ENCODE assay signal across 9 mouse cellular contexts in genomic region chr17:15535943-15536342, GRCm38 (mm10). TPM values are rescaled to one million over a fixed set of nuclear protein-coding genes. Genes with fewer than 3 reads are reported as not detected.
DNase-seq lines count a peak whose midpoint lies in the region; ATAC-seq lines count a peak whose summit lies in the region.
"Had no signal": no experiment of that assay in that cellular context is flagged by ENCODE, and none has a peak within 500 bp of the region (broad histone marks: within the 10 kb centered on the region; RNA-seq: fewer than 3 reads in every experiment).

No protein-coding gene starts in this region.

- peak overlapping the region; percentile 81 for H3K4me2 ChIP-seq in lung, embryonic 16.5 days (ENCODE audit: low read depth, low read length)
- H3K4me2 ChIP-seq in forebrain, embryonic 11.5 days (ENCODE audit: low read depth, low read length, severe bottlenecking): peak overlapping the region; percentile 88
- H3K4me2 ChIP-seq in limb, embryonic 15.5 days: peak overlapping the region; percentile 81
- H3K4me2 ChIP-seq in stomach, embryonic 15.5 days: peak overlapping the region; percentile 92

- H3K27ac ChIP-seq in lung, embryonic 16.5 days (ENCODE audit: low read length): no peak overlapping the region
- H3K27ac ChIP-seq in forebrain, embryonic 11.5 days (ENCODE audit: low read depth, low read length): no peak overlapping the region
- no peak overlapping the region for H3K27ac ChIP-seq in limb, embryonic 15.5 days
- no peak overlapping the region for H3K27ac ChIP-seq in stomach, embryonic 15.5 days

- DNase-seq in lung, adult 18-20 months: no peak
- no peak for DNase-seq in forebrain, embryonic 11.5 days (ENCODE audit: low spot score)
- no peak for DNase-seq in testis, postnatal 10 days (ENCODE audit: low spot score)
- no peak for DNase-seq in spleen, postnatal 14 days (ENCODE audit: low spot score in 2 of 2)
- DNase-seq in layer of hippocampus, adult 9-11 months: no peak

- peaks cover 6% of the 10 kb centered on the region for H3K4me1 ChIP-seq in lung, embryonic 16.5 days (replicated peaks; ENCODE audit: control insufficient read depth, insufficient read depth, low read length)
- H3K4me1 ChIP-seq in forebrain, embryonic 11.5 days (replicated peaks; ENCODE audit: control insufficient read depth, insufficient read depth, low read length): no peaks in the 10 kb centered on the region
- H3K4me1 ChIP-seq in limb, embryonic 15.5 days: peaks cover 6% of the 10 kb centered on the region; the same call in 1 of the 2 replicates
- no peaks in the 10 kb centered on the region for H3K4me1 ChIP-seq in stomach, embryonic 15.5 days

- H3K9me3 ChIP-seq in lung, embryonic 16.5 days (ENCODE audit: control insufficient read depth, low read length): no peaks in the 10 kb centered on the region
- H3K9me3 ChIP-seq in forebrain, embryonic 11.5 days (ENCODE audit: control insufficient read depth, low read length): no peaks in the 10 kb centered on the region
- H3K9me3 ChIP-seq in limb, embryonic 15.5 days: no peaks in the 10 kb centered on the region
- H3K9me3 ChIP-seq in stomach, embryonic 15.5 days: no peaks in the 10 kb centered on the region

- H3K36me3 ChIP-seq in lung, embryonic 16.5 days (ENCODE audit: control insufficient read depth, insufficient read depth, low read length): no peaks in the 10 kb centered on the region
- no peaks in the 10 kb centered on the region for H3K36me3 ChIP-seq in forebrain, embryonic 11.5 days (ENCODE audit: control insufficient read depth, insufficient read depth, low read length)
- no peaks in the 10 kb centered on the region for H3K36me3 ChIP-seq in limb, embryonic 15.5 days
- H3K36me3 ChIP-seq in stomach, embryonic 15.5 days: no peaks in the 10 kb centered on the region

- WGBS in lung, embryonic 16.5 days: 17% methylated on average over 8 of the region's 8 CpGs
- WGBS in forebrain, embryonic 11.5 days: 23% methylated on average over 8 of the region's 8 CpGs
- 17% methylated on average over 8 of the region's 8 CpGs for WGBS in limb, embryonic 15.5 days
- 22% methylated on average over 8 of the region's 8 CpGs for WGBS in stomach, embryonic 15.5 days

- no peak for ATAC-seq in lung, embryonic 16.5 days (ENCODE audit: low read depth)
- no peak for ATAC-seq in forebrain, embryonic 11.5 days (replicated peaks; ENCODE audit: low FRiP score)
- no peak for ATAC-seq in limb, embryonic 15.5 days (ENCODE audit: insufficient number of reproducible peaks, low FRiP score, low TSS enrichment, low read depth)
- no peak for ATAC-seq in stomach, embryonic 15.5 days (ENCODE audit: insufficient read depth, low FRiP score, low read depth)

- H3K4me3 ChIP-seq in lung, embryonic 16.5 days (ENCODE audit: low read length): peak overlapping the region; percentile 48
- peak overlapping the region; percentile 42 for H3K4me3 ChIP-seq in forebrain, embryonic 11.5 days (ENCODE audit: low read depth, low read length)
- peak overlapping the region; percentile 45 for H3K4me3 ChIP-seq in limb, embryonic 15.5 days
- H3K4me3 ChIP-seq in stomach, embryonic 15.5 days (replicated peaks): peak overlapping the region; percentile 46
- H3K4me3 ChIP-seq: myocyte had no signal

- peak overlapping the region; percentile 49 for H3K9ac ChIP-seq in lung, embryonic 16.5 days (ENCODE audit: low read length)
- H3K9ac ChIP-seq in forebrain, embryonic 11.5 days (ENCODE audit: low read length): peak overlapping the region; percentile 56; the same call in 1 of the 2 replicates
- no peak overlapping the region for H3K9ac ChIP-seq in limb, embryonic 15.5 days
- 0 out of 2 replicates have a peak overlapping the region, but pooled peaks have one; percentile 2 for H3K9ac ChIP-seq in stomach, embryonic 15.5 days

- peaks cover 7% of the 10 kb centered on the region for H3K27me3 ChIP-seq in lung, embryonic 16.5 days (ENCODE audit: control insufficient read depth, insufficient read depth, low read depth, low read length)
- H3K27me3 ChIP-seq in forebrain, embryonic 11.5 days (ENCODE audit: control insufficient read depth, insufficient read depth, low read length): peaks cover 8% of the 10 kb centered on the region
- H3K27me3 ChIP-seq in limb, embryonic 15.5 days: peaks cover 21% of the 10 kb centered on the region
- no peaks in the 10 kb centered on the region for H3K27me3 ChIP-seq in stomach, embryonic 15.5 days (replicated peaks)

RNA-seq across cellular contexts. Expression of gene Pdcd2, which starts 8.8 kb away (rescaled TPM):
- polyA plus RNA-seq in lung, embryonic 16.5 days (2015; fragmentation: Nextera tagmentation; extraction: Ambion mirVana): 29.6 and 33.6 TPM in 2 replicates
- 51.6 and 53.0 TPM in 2 replicates for polyA plus RNA-seq in forebrain, embryonic 11.5 days (2014; fragmentation: Nextera tagmentation; extraction: Ambion mirVana)
- 28.9 and 41.0 TPM in 2 replicates for polyA plus RNA-seq in limb, embryonic 15.5 days (2015; fragmentation: Nextera tagmentation; extraction: Ambion mirVana)
- polyA plus RNA-seq in stomach, embryonic 15.5 days (2015; fragmentation: Nextera tagmentation; extraction: Ambion mirVana): 45.1 and 52.8 TPM in 2 replicates

RNA-seq across cellular contexts. Expression of gene Prdm9, which starts 28.2 kb away (rescaled TPM):
- polyA plus RNA-seq in lung, embryonic 16.5 days (2015; fragmentation: Nextera tagmentation; extraction: Ambion mirVana): 1.9 and 2.6 TPM in 2 replicates
- polyA plus RNA-seq in forebrain, embryonic 11.5 days (2014; fragmentation: Nextera tagmentation; extraction: Ambion mirVana): 1.2 and 1.3 TPM in 2 replicates
- polyA plus RNA-seq in limb, embryonic 15.5 days (2015; fragmentation: Nextera tagmentation; extraction: Ambion mirVana): 1.00 and 1.3 TPM in 2 replicates
- polyA plus RNA-seq in stomach, embryonic 15.5 days (2015; fragmentation: Nextera tagmentation; extraction: Ambion mirVana): 1.3 and 1.9 TPM in 2 replicates

RNA-seq across cellular contexts. Expression of gene Tbp, which starts 36.3 kb away (rescaled TPM):
- 46.9 and 47.3 TPM in 2 replicates for polyA plus RNA-seq in lung, embryonic 16.5 days (2015; fragmentation: Nextera tagmentation; extraction: Ambion mirVana)
- polyA plus RNA-seq in forebrain, embryonic 11.5 days (2014; fragmentation: Nextera tagmentation; extraction: Ambion mirVana): 79.6 and 80.4 TPM in 2 replicates
- polyA plus RNA-seq in limb, embryonic 15.5 days (2015; fragmentation: Nextera tagmentation; extraction: Ambion mirVana): 44.6 and 46.9 TPM in 2 replicates
- 35.9 and 41.3 TPM in 2 replicates for polyA plus RNA-seq in stomach, embryonic 15.5 days (2015; fragmentation: Nextera tagmentation; extraction: Ambion mirVana)

RNA-seq across cellular contexts. Expression of gene Psmb1, which starts 36.4 kb away (rescaled TPM):
- 250 and 259 TPM in 2 replicates for polyA plus RNA-seq in lung, embryonic 16.5 days (2015; fragmentation: Nextera tagmentation; extraction: Ambion mirVana)
- 244 and 247 TPM in 2 replicates for polyA plus RNA-seq in forebrain, embryonic 11.5 days (2014; fragmentation: Nextera tagmentation; extraction: Ambion mirVana)
- polyA plus RNA-seq in limb, embryonic 15.5 days (2015; fragmentation: Nextera tagmentation; extraction: Ambion mirVana): 220 and 227 TPM in 2 replicates
- 248 and 249 TPM in 2 replicates for polyA plus RNA-seq in stomach, embryonic 15.5 days (2015; fragmentation: Nextera tagmentation; extraction: Ambion mirVana)
